Mouse (Mus musculus) stomach, postnatal 0 days (tissue): ENCODE measurements around the gene Perm1.

Source experiments
- CTCF ChIP-seq: IDR thresholded peaks from 2 replicates; pipeline ENCODE4 v1.5.1; 2016; ENCODE audit warnings: antibody characterized with exemption, low read depth, mild to moderate bottlenecking, moderate library complexity
- EP300 ChIP-seq: optimal IDR thresholded peaks from 2 replicates; pipeline ENCODE3; 2016; ENCODE audit warnings: antibody characterized with exemption

GRCm38 (mm10) chr4:156200623-156201475, 14.8 kb upstream of the Perm1 start, which contains the start of gene Isg15:
- TF ChIP-seq EP300 (no peak), CTCF (no peak)
